Mouse (Mus musculus): ENCODE data around the gene Kcnq1.

Kcnq1 gene

DNA sequence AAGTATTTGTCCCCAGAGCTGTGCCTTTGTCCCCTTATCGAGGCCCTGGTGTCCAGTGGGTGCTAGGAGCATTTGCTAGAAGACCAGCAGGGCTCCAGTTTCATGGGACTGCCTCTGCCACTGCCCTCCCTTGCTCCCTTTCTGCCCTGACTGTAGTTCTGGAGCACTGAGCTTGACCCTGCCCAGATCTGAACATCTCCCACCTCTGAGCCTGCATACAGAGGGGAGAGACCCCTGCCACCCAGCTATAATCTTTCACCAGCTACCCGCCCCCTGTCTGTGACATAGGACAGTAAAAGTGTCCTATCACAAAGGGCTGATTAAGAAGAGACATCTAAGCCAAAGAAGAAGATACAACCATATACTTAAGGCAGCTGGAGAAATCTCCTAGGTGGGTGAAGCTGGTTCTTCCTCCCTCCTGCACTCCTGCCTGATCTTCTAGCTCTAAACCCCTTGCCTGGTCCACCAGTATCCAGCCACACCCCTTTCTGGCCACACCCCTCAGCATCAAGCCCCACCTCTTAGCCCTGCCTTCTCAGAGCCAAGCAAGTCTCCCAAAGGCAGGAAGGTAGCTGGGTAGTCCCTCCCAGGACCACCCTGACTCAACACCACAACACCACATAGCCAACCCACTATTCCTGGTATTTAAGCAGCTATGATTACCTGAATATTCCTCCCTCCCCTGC is 322.8 kb downstream of the Kcnq1 start:
- no peak for DNase-seq

DNA sequence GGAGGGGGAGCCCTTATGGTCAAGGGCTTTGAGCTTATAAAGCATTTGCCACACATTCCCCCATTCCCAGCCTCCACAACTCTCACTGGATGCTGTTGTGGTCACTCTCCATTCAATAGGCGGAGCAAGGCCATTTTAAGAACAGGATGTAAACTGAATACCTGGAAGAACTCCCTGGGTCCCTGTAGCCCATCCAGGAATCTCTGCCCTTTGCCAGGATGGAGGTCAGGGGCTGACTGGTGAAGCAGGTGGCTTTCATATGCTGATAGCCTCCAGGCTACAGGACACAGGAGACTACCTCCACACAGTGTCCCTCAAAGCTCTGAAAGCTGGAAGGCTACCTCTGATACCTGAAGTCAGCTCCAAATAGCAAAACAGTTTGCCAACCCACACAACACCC is 326.5 kb downstream of the Kcnq1 start:
- DNase-seq = no peak

DNA sequence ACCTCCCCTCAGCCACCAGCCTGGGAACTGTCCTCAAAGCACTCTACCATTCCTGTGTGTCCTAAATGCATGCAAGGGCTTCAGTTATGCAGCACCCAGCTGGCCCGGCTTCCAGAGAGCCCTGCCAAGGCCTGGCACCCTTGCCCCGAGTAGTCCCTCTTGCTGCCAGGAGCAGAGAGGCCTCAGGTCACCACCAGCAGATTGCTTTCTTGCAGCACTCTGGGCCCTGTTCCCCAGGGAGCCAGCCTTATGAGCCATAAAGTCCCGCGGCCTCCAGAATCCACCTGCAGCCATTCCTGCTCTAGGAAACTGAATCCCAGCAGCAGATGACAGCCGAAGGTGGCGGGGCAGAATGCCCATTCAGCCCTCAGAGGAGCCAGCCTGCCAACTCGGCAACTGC is 327.2 kb downstream of the Kcnq1 start:
- peak in 1 of 2 experiments; percentile 58 for DNase-seq

DNA sequence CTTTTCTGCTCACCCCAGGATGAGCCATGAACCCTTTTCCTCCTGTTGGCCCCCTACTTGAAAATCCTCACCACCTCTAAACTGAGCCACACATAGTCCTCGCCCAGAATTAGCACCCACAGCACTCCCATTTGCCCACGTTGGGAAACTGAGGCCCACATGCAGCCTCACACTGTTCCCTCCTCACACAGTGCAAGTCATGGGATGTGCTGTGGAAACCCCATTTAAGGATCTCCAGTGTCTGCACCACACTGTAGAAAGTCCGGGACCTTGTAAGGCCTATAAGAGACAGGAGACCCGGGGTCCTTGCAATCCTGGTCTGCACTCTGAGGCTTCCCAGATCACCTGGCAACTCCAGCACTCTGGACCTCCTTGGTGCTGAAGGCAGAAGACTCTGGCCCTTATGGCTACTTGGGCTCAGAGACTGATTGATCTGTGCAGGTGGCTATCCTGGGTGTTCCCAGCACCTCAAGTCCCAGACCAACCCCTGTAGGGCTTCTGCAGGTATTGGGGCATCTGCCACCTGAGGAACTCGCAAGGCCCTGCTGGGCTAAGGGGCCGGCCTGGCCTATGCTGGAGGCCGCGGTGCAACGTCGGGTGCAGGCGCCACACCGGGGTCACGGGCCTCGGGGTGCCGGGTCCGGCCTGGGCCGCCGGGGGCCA is 331.2 kb downstream of the Kcnq1 start:
- DNase-seq = no peak

DNA sequence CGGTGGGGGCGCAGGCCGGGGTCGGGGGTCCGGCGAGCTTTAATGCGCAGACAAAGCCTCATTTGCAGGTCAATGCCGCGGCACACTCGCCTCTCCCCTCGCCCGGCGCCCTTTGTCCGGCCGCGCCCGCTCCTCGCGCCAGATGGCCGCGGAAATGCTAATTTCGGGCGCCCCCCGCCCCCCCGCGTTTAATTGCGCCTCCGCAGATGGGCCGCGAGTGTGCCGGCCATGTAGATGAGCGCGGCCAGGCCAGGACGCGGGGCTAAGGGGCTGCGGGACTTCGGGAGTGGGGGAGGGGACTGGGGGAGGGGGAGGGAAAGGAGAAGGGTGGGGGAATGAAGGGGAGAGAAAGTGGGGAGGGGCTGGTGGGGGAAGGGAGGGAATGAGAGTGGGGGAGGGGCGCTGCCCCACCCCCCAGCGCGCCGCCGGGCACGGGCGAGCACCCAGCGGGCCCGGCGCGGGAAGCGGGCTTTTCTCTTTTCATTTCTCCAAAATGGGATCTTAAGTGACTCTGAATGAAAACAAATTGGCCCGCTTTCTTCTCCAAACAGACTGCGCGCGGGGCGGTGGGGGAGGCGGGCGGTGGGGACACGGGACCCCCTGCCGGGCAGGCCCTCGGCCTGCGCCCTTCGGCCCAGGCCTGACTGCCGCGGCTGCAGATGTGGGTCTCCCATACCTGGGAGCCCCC is 331.9 kb downstream of the Kcnq1 start:
- peak in 1 of 2 experiments; percentile 38 for DNase-seq

DNA sequence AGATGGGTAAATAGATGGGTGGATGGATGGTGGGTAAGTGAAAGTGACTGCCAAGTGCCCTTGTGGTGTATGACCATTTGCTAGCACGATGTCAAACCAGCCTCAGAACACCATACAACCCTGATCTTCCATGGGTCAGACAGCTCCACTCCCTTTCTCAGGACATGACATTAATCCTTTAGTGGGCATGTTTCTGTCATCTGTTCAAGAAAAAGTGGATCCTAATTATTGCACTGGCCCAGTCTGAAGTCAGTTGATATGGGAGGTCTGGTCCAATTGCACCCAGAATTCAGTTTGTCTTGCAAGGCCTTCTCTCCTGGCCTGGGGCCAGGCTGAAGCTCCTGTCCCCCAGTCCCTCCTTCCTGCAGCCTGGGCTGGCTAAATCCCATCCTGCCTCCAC is 332.8 kb downstream of the Kcnq1 start:
- DNase-seq = no peak

DNA sequence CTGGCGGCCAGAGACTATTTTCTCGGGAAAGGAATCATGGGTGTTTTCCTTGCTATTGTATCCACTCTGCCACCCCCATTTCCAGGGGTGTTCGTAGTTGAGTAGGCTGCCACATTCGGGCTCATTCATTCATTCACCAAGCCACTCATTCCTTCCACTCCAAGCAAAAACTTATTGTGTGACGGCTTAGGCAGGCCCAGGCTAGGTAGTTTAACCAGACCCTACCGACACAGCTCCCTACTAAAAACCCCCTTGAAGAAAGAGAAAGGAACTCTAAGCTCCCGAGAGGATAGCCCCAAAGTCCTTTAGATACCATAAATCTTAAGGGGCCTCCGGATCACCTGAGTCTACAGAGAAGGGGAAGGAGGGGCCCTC is 338.4 kb downstream of the Kcnq1 start:
- no peak for DNase-seq

DNA sequence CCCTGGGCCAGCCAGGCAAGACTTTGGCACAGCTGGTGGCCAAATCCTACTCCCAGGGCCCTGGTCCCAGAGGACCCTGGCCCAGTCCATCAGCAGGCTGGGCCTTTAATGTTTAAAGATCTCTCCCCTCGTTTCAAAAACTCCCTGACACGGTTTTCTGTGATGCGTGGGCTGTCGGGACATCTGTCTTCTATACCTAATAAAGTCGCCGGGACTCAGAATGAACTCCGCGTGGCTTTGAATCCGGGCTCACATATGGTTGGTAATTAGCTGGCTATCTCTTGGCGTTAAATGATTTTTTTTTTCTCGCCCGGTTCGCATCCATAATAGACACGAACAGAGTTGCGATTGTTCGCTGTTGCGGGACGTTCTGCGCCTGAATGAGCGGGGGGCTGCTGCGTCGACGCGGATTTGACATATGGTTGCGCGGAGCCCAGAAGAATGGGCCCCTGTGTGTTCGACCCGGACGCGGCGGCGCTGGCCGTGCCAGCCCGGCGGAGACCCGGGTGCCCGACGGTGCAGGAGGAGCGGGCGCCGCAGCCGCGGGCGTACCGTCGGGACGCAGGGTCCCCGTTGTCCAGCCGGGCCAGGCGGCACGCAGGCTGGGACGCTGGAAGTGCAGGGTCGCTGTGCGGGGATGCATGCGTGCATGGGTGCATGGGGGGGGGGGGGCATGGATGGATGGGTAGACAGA is 338.9 kb downstream of the Kcnq1 start:
- DNase-seq = no peak

DNA sequence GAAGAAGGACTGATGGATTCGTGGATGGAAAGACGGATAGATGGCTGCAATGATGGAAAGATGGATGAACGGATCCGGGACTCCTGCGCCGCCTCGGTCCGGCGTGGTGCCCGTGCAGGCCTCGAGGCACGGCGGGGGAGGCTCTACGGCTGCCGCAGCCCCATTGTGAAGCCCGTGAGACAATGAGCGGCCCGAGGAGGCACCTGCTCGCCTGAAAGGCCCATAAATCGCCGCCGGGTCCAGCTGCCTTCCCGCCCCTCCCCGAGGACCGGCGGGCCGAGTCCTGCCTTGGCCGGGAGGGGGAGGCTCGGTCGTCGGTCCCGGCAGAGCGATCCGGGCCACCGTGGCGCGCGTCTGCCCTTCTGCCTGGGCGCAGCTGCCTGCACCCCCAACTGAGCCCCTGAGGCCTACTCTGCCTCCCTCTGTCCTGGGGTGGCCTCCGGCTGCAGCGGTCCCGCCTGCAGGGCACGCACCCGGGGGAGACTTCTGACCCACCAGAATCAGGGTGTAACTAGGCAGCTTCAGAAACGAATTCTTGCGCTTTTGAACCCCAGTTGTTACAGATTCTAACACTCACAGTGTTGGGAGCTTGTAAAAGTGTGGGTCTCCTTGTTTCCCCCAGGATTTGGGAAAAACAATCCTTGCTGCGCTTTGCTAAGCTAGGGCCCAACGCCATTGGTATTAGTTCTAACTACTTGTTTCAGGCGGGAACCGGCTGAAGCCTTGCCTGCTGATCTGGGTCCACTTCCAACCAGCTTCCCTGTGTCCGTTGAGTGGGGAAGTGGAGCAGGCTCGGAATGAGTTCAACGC is 339.7 kb downstream of the Kcnq1 start:
- DNase-seq = peak in 1 of 2 experiments; percentile 47

DNA sequence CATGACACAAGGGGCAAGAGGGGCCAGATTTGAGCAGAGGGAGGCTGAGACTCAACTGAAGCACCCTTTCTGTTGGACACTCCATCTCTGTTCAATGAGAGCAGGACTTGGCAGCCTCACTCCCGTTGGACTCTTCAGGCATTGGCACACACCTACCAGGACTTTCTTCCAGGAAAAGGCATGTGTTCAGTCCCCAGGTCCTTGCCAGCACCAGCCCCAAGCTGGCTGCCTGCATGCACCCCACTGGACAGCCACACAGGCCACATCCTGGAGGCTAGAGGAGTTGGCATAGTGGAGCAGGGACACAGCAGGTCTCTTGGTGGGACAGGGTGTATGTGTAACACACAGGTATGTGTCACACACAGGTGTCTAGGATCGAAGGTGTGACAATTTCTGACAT is 341.0 kb downstream of the Kcnq1 start:
- peak in 1 of 2 experiments; percentile 36 for DNase-seq

DNA sequence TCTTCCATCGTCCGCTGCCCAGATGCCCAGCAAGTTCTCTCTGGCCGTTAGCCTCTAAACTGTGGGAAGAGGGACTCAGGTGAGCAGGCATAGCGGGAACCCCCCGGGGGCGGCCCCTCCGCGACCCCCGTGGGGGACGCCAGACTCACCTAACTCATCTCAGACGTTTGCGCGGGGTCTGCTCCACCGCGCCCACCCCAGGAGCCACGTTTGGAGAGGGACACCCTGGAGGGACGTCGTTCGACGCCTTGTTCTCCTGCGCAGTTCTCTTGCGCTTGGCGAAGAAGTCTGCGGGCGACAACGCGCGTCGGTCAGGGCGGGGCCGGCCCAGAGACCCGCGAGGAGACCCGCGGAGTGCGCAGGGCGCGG is 352.8 kb downstream of the Kcnq1 start:
- peak in 1 of 2 experiments; percentile 36 for DNase-seq

DNA sequence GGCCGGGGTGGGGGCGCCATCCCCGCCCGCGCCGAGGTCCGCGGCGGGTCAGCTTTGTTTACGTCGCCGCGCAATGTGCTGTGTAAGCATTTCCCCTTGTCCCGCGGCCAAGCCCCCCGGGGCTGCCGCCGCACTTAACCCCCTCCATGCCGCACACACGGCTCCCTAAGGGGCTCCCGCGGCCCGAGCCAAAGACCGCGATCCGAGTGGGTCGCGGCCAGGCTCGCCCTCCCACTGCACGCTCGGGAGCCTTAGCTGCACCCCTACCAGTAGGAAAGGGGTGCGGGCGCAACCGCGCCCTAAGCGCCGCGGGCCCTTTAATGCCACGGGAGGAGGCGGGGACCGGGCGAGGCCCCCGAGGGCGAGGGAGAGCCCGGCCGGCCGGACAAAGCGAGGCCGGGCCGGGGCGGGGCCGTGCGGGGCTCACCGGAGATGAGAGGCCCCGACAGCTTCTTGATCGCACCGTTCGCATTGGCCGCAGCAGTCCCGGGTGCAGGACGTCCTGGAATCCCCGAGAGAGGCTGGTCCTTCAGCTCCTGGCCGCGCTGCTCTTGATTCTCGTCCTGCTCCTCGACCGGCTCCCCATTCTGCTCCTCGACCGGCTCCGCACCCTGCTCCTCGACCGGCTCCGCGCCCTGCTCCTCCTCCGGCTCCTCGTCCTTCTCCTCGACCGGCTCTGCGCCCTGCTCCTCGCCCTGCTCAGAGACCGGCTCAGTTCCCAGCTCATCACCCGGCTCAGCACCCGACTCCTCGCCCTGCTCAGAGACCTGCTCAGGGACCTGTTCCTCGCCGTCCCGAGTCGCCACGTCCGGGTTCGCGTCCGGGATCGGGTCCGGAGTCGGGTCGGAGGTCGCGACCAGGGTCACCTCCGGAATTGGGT is 353.4 kb downstream of the Kcnq1 start:
- DNase-seq = peak; percentile 48 to 72

DNA sequence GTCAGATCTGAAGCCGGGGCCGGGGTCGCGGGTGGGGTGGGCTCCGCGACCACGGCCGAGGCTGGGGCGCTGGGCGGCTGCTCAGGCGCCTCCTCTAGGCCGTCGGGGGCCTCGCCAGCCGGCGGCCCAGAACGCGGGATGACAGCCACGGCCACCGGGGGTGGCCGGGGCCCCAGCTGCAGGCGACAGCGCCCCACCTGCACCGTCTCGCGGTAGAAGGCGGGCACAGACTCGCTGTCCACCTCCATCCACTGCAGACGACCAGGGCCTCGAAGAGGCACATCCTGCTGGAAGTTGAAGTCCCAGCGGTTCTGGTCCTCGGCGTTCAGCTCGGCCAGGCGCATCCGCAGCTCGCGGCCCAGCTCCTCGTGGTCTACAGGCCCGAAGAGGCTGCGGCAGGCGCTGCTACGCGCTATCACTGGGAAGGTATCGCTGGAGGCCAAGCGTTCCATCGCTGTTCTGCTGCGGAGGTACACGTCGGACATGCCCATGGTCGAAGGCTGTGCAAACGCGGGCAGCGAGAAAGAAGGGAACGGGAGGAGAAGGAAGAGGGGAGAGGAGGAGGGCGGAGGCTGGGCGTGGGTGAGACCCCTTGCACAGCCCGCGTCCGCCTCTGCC is 354.2 kb downstream of the Kcnq1 start:
- DNase-seq = peak in 1 of 2 experiments; percentile 41

DNA sequence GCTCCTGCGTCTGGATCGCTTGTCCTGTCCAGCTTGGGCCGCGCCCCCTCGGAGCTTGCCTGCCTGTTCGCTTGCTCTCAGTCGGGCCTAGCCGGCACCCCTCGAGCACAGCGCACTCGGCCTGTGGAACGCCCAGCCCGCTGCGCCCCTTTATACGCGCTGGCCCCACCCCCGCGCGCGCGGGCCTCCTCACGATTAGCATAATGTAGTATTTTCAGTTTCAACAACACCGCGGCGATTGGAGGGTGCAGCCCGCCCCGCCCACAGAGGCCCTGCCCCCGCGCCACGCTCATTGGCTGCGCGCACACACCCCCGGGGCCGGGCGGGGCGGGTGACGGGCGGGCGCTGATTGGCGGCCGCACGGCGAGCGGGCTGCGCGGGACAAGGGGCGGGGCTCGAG is 354.7 kb downstream of the Kcnq1 start, which contains the start of gene Cdkn1c:
Gene Cdkn1c, minus strand, starts transcription at position 177 of the 400 bp plus-strand sequence.
- peak; percentile 91 to 95 for DNase-seq

DNA sequence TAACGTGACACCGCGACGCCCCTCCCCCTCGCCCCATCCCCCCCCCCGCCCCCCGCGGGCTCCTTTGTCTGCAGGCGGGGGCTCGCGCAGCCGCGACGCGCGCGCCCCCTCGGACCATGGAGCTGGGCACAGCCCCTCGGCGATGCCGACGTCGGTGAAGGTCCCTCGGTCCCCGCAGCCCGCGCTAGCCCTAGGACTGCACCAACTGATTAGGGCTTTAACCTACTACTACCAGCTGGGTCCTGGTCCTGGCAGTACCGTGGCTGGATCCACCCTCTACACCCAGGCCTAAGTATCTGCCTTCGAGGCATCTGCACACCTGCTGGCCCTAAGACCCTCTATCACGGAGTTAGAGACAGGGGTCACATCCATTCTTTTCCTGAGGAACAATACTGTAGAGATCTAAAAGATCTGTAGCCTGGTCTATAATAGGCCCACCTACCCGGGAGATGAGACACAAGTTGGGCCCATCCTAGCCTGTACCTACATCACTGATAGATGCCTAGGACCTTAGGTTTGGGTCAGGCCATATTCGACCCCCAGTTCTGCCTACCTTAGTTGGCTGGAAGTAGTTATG is 355.2 kb downstream of the Kcnq1 start:
- DNase-seq = peak in 1 of 2 experiments; percentile 40

DNA sequence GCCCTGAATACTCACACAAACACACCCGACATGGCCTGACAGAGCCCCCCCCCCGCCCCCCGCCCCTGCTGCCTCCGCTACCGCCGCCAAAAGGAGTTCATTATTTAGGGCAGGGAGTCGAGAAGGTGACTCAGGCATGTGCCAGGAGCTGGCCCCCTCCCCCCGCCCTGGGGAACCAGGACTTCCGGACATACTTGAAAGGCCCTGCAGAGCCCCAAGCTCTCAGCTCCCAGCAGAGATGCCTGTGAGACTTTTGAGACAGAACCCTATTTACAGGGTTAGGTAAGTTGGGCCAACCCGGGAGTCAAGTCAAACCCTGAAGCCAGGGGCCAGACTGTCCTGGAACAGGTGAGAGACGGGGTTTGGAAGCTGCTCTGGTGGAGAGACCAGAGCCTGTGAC is 355.8 kb downstream of the Kcnq1 start:
- DNase-seq = no peak

DNA sequence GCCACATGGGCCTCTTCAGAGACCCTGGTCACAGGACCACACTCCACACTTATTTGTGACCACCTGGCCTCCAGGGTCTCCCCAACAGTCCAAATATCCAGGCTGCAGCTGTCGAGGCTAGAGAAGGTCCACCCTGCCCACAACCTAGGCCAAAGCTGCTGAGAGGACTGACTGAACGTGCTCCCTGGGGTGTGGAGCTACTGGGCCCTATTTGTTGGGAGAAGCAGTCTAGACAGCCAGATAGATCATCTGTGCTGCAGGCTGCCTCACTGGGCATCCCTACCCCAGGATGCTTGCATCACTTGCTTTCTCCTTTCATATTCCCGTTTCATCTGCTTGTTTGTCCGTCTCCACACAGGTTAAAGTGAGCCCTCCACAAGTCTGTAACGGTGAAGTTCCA is 356.4 kb downstream of the Kcnq1 start:
- DNase-seq = no peak

DNA sequence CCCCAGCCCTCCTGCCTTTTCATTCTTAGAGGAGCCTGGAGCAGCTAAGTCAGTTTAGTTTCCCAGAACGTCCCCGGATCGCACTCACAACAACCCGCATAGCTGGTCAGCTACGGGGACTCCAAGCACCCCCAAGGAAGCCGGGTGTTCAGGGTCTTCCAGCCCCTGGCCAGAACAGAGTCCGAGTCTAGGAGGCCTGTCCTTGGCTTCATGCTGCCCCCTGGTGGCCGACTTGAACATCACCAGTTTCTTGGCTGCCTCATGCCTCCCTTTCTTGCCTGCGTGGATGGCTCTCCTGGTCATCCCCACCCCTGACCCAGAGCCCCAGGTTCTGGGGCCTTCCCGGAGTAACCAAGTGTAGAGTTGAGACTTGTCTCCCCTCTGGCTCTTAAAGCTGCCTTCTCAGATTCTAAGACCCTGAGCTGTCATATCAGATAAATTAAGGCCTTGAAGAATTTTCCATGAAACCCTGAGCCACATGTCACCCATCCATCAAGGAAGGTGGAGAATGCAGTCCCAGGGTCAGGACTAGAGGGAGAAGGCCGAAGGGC is 357.8 kb downstream of the Kcnq1 start:
- DNase-seq = peak; percentile 73 to 79

DNA sequence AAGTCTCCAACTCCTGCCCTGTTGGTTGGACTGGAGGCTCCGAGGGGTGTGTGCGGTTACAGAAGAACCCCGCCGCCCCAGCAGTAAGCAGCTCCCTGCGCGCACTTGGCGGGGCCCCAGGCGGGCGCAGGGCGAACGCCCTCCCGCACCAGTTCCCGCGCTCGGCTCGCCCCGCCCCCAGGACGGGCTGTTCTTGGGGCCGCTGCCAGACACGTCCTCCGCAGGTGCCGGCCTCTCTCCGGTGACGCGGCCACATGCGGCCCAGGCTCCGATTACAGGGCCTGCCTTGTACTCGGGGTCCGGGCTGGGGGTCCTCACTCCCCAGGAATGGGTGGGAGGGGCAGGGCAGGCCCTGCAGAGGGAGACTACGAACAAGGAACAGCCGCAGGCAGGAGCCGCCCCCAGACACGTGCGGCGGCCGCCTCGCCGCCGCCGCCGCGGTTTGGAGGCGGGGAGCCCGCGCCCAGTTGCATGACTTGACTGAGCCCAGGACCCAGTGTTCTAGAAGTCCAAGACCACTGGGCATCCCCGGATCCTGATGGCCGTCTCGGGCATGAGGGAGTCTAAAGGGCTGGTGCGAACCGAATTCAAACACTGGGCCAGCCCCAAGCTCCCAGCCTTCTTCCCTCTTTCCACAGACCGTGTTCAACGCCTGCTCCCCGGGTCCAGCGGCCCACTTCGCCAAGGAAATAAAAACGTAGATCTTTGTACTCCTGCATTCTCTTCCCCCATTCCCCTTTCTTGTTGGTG is 358.8 kb downstream of the Kcnq1 start:
- peak; percentile 59 to 77 for DNase-seq
